Comparison of ENCODE assay signal across 9 mouse cellular contexts in the genomic region with DNA sequence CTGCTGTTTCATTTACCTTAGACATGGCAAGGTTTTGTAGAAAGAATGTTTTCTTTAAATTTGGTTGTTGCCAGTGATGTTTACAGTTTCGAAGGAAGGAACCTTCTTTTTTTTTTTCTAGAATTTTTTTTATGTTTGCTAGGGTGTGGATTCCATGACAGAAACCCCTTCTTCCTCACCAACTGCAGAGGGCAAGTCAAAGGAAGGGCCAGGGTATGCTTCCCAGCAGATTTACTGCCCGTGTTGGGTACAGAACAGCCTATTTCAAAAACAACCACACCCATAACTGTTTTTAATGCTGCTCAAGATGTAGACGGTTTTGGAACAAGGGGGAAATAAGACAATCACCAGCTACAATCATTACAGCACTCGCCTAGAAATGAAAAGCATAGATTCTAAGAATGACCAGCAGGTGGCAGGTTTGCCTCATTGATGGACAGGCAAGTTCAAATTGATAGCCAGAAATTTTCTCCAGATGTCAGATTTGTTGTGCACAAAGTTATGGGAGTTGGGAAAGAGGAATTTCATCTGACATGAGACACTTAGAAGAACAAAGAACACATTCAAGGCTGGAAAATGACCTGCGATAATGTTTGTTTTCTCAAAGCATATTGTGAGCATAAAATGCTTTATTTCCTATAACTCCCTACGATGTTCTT.
DNase-seq lines count a peak whose midpoint lies in the region; ATAC-seq and TF ChIP-seq lines count a peak whose summit lies in the region.
"Had no signal": no experiment of that assay in that cellular context is flagged by ENCODE, and none has a peak within 500 bp of the region (broad histone marks: within the 10 kb centered on the region; RNA-seq: fewer than 3 reads in every experiment).

No protein-coding gene starts in this region.

- H3K36me3 ChIP-seq in hindbrain, embryonic 16.5 days (ENCODE audit: control insufficient read depth, insufficient read depth, low read length), result no peaks in the 10 kb centered on the region
- no peaks in the 10 kb centered on the region for H3K36me3 ChIP-seq in limb, embryonic 14.5 days (ENCODE audit: control insufficient read depth, insufficient read depth, low read length)

- no peaks in the 10 kb centered on the region for H3K4me1 ChIP-seq in hindbrain, embryonic 16.5 days (ENCODE audit: control insufficient read depth, insufficient read depth, low read depth, low read length)
- no peaks in the 10 kb centered on the region for H3K4me1 ChIP-seq in limb, embryonic 14.5 days (ENCODE audit: control insufficient read depth, insufficient read depth, low read length)

- no peak overlapping the region for H3K27ac ChIP-seq in hindbrain, embryonic 16.5 days (ENCODE audit: low read depth, low read length)
- no peak overlapping the region for H3K27ac ChIP-seq in limb, embryonic 14.5 days (replicated peaks; ENCODE audit: low read depth, low read length)

- DNase-seq in kidney, adult 9 months, result peak; percentile 34
- no peak for DNase-seq in kidney, adult 18-20 months
- peak; percentile 86 for DNase-seq in NIH3T3 (ENCODE audit: low read depth)
- DNase-seq in limb, embryonic 14.5 days (ENCODE audit: low spot score), result peak; percentile 76
- peak; percentile 23 for DNase-seq in retina, adult 2 months (ENCODE audit: low read depth, low spot score)

- 23% methylated on average over 6 of the region's 6 CpGs for WGBS in hindbrain, embryonic 16.5 days
- WGBS in limb, embryonic 14.5 days, result 21% methylated on average over 6 of the region's 6 CpGs

- H3K4me3 ChIP-seq in hindbrain, embryonic 16.5 days (ENCODE audit: low read length), result no peak overlapping the region
- H3K4me3 ChIP-seq in limb, embryonic 14.5 days (replicated peaks; ENCODE audit: low read length), result no peak overlapping the region
- H3K4me3 ChIP-seq: erythroblast, embryonic 14.5 days had no signal

- ATAC-seq in common myeloid progenitor, adult 5-6 weeks (replicated peaks; ENCODE audit: low read depth, poor library complexity, severe bottlenecking), result peak; percentile 79
- 0 out of 2 replicates have a peak, but pooled peaks have one; percentile 56 for ATAC-seq in hindbrain, embryonic 16.5 days
- ATAC-seq in limb, embryonic 14.5 days (ENCODE audit: low FRiP score, low read depth), result peak; percentile 44; the same call in 1 of the 2 replicates
- ATAC-seq in erythroid progenitor cell, adult 5-6 weeks (replicated peaks; ENCODE audit: low FRiP score, poor library complexity, severe bottlenecking), result no peak

- H3K9me3 ChIP-seq in hindbrain, embryonic 16.5 days (ENCODE audit: control insufficient read depth, low read length), result no peaks in the 10 kb centered on the region
- H3K9me3 ChIP-seq in limb, embryonic 14.5 days (ENCODE audit: control insufficient read depth, low read length), result no peaks in the 10 kb centered on the region

- H3K4me2 ChIP-seq in hindbrain, embryonic 16.5 days (ENCODE audit: low read length), result no peak overlapping the region
- no peak overlapping the region for H3K4me2 ChIP-seq in limb, embryonic 14.5 days (replicated peaks; ENCODE audit: low read depth, low read length, severe bottlenecking)

- TF ChIP-seq POLR2A in limb, embryonic 14.5 days (IDR thresholded peaks at IDR 0.05; ENCODE audit: borderline replicate concordance, extremely low read depth, insufficient read depth, insufficient read length), result no peak

- no peak overlapping the region for H3K9ac ChIP-seq in hindbrain, embryonic 16.5 days (ENCODE audit: low read depth, low read length)
- H3K9ac ChIP-seq in limb, embryonic 14.5 days (ENCODE audit: low read depth, low read length, severe bottlenecking), result no peak overlapping the region

- no peaks in the 10 kb centered on the region for H3K27me3 ChIP-seq in hindbrain, embryonic 16.5 days (replicated peaks; ENCODE audit: control insufficient read depth, insufficient read depth, low read length)
- H3K27me3 ChIP-seq in limb, embryonic 14.5 days (ENCODE audit: control insufficient read depth, insufficient read depth, low read length), result no peaks in the 10 kb centered on the region
